Mouse (Mus musculus) olfactory bulb, adult 2 months (tissue): ENCODE measurements around the gene Havcr1. TPM values are rescaled to one million over a fixed set of nuclear protein-coding genes. Genes with fewer than 3 reads are reported as not detected.
"Not testable (repeated sequence)": the region's sequence is repeated elsewhere in the genome, so short reads cannot be mapped to it uniquely, and the experiment has no call there.

Source experiments
- H3K27ac ChIP-seq: fragments of 200-500 bp; 2 replicates; pipeline ENCODE4 v1.5.1; 2012; ENCODE audit warnings: low read depth, low read length; ENCODE audit not compliant: insufficient read depth
- H3K4me1 ChIP-seq: fragments of 200-500 bp; 2 replicates; pipeline ENCODE4 v1.6.1; 2012; ENCODE audit warnings: low read length; ENCODE audit not compliant: control insufficient read depth, insufficient read depth
- H3K4me3 ChIP-seq: fragments of 200-500 bp; 2 replicates; pipeline ENCODE4 v1.5.1; 2012; ENCODE audit warnings: mild to moderate bottlenecking, low read depth, low read length, moderate library complexity; ENCODE audit not compliant: insufficient read depth
- CTCF ChIP-seq: fragments of 200-500 bp; IDR thresholded peaks from 2 replicates; pipeline ENCODE4 v1.5.1; 2012; ENCODE audit warnings: low read depth, mild to moderate bottlenecking, low read length, moderate library complexity; ENCODE audit not compliant: insufficient read depth
- POLR2A ChIP-seq: fragments of 200-500 bp; IDR thresholded peaks from 2 replicates; pipeline ENCODE4 v1.6.1; 2012; ENCODE audit warnings: mild to moderate bottlenecking, low read depth, low read length, moderate library complexity; ENCODE audit not compliant: insufficient read depth
- WGBS: fragments of 180-500 bp; shearing (Covaris S2); methylation state at CpG from one replicate; pipeline ENCODE4 v1.1.7; 2018; 5-methylcytosine and 5-hydroxymethylcytosine counted together
- polyA plus RNA-seq: library from polyadenylated mRNA; stranded (reverse); fragments of >200 nt; gene quantifications from 2 replicates; pipeline ENCODE4 v1.2.4, GENCODE M21; 2012; ENCODE audit warnings: low replicate concordance; ENCODE audit not compliant: missing spikeins, insufficient read depth, insufficient read length

Gene Havcr1
- polyA plus RNA-seq, 1 experiment = not detected

GRCm38 (mm10) chr11:46734617-46735016 lies 263 bp upstream of the Havcr1 start:
- H3K27ac ChIP-seq = no peak overlapping the region
- no peaks in the 10 kb centered on the region for H3K4me1 ChIP-seq
- TF ChIP-seq POLR2A (no peak), CTCF (no peak)
- no peak overlapping the region for H3K4me3 ChIP-seq
- 67% methylated on average over 1 of the region's 1 CpGs for WGBS

- no peaks in the 10 kb centered on the region for H3K4me1 ChIP-seq
- H3K27ac ChIP-seq = no peak overlapping the region
- WGBS = 78% methylated on average over 4 of the region's 4 CpGs
- H3K4me3 ChIP-seq = no peak overlapping the region
- TF ChIP-seq CTCF (no peak), POLR2A (no peak)
These were observed 4.6 kb downstream of the Havcr1 start for GRCm38 (mm10) chr11:46739501-46739900.

- Histone ChIP-seq H3K27ac (no peak overlapping the region), H3K4me3 (no peak overlapping the region), H3K4me1 (no peaks in the 10 kb centered on the region)
- 82% methylated on average over 4 of the region's 4 CpGs for WGBS
- TF ChIP-seq CTCF = no peak
- TF ChIP-seq POLR2A = no peak
These were observed 6.0 kb downstream of the Havcr1 start for GRCm38 (mm10) chr11:46740886-46741285.

- TF ChIP-seq CTCF (no peak), POLR2A (no peak)
- WGBS = 74% methylated on average over 3 of the region's 3 CpGs
These were observed 6.8 kb downstream of the Havcr1 start for GRCm38 (mm10) chr11:46741716-46742115.

GRCm38 (mm10) chr11:46747996-46748395 lies 13.1 kb downstream of the Havcr1 start:
- Histone ChIP-seq H3K4me1 (no peaks in the 10 kb centered on the region), H3K4me3 (no peak overlapping the region), H3K27ac (no peak overlapping the region)
- no peak for TF ChIP-seq CTCF
- no peak for TF ChIP-seq POLR2A
- WGBS = 65% methylated on average over 2 of the region's 2 CpGs

More at GRCm38 (mm10) chr11:46741716-46742115, 6.8 kb downstream of the Havcr1 start:
- H3K27ac ChIP-seq = no peak overlapping the region
- H3K4me3 ChIP-seq = no peak overlapping the region
- no peaks in the 10 kb centered on the region for H3K4me1 ChIP-seq

- no peak for TF ChIP-seq POLR2A
- TF ChIP-seq CTCF = no peak
- no peak overlapping the region for H3K27ac ChIP-seq
- 80% methylated on average over 2 of the region's 2 CpGs for WGBS
These were observed 18.8 kb downstream of the Havcr1 start for GRCm38 (mm10) chr11:46753662-46754061.

GRCm38 (mm10) chr11:46754669-46755068 lies 19.8 kb downstream of the Havcr1 start:
- TF ChIP-seq CTCF (no peak), POLR2A (no peak)
- H3K4me1 ChIP-seq = no peaks in the 10 kb centered on the region
- H3K4me3 ChIP-seq = no peak overlapping the region
- no peak overlapping the region for H3K27ac ChIP-seq
- WGBS = 54% methylated on average over 4 of the region's 4 CpGs

More at GRCm38 (mm10) chr11:46753662-46754061, 18.8 kb downstream of the Havcr1 start:
- H3K4me1 ChIP-seq = no peaks in the 10 kb centered on the region
- H3K4me3 ChIP-seq = no peak overlapping the region

GRCm38 (mm10) chr11:46755714-46756113 lies 20.8 kb downstream of the Havcr1 start:
- 90% methylated on average over 6 of the region's 6 CpGs for WGBS
- not testable (repeated sequence) for H3K4me1 ChIP-seq, H3K4me3 ChIP-seq, H3K27ac ChIP-seq

GRCm38 (mm10) chr11:46776879-46777278 lies 42.0 kb downstream of the Havcr1 start:
- WGBS = 75% methylated on average over 3 of the region's 3 CpGs
- Histone ChIP-seq H3K27ac (no peak overlapping the region), H3K4me1 (no peaks in the 10 kb centered on the region), H3K4me3 (no peak overlapping the region)
- TF ChIP-seq CTCF = no peak
- no peak for TF ChIP-seq POLR2A

GRCm38 (mm10) chr11:46779811-46780210 lies 44.9 kb downstream of the Havcr1 start:
- WGBS = 85% methylated on average over 2 of the region's 2 CpGs
- H3K27ac ChIP-seq = no peak overlapping the region
- no peaks in the 10 kb centered on the region for H3K4me1 ChIP-seq
- H3K4me3 ChIP-seq = no peak overlapping the region
- TF ChIP-seq POLR2A = no peak
- no peak for TF ChIP-seq CTCF
